Mouse (Mus musculus) intestine, postnatal 0 days (tissue): Measurements from ENCODE around the gene Rab37. TPM values are rescaled to one million over a fixed set of nuclear protein-coding genes. Genes with fewer than 3 reads are reported as not detected.

Experiments used
- ATAC-seq: fragments of 200-750 bp; cut with Nextera tagmentation; 2 replicates; pipeline ENCODE4 v1.8.0; 2017; ENCODE audit warnings: mild to moderate bottlenecking, moderate TSS enrichment, moderate library complexity
- H3K27ac ChIP-seq: fragments of 300-500 bp; sonication (generic); 2 replicates; pipeline ENCODE4 v1.5.1; 2014; ENCODE audit warnings: mild to moderate bottlenecking, low read depth, low read length, moderate library complexity
- H3K27me3 ChIP-seq: fragments of 300-500 bp; sonication (generic); replicated peaks from 2 replicates; pipeline ENCODE4 v1.6.1; 2014; ENCODE audit warnings: low read length, mixed read lengths; ENCODE audit not compliant: control insufficient read depth, insufficient read depth
- H3K36me3 ChIP-seq: fragments of 300-500 bp; sonication (generic); 2 replicates; pipeline ENCODE4 v1.6.1; 2014; ENCODE audit warnings: mild to moderate bottlenecking, moderate library complexity; ENCODE audit not compliant: control insufficient read depth, insufficient read depth
- H3K4me1 ChIP-seq: fragments of 300-500 bp; sonication (generic); replicated peaks from 2 replicates; pipeline ENCODE4 v1.6.1; 2014; ENCODE audit warnings: antibody characterized with exemption, low read length, mixed read lengths; ENCODE audit not compliant: control insufficient read depth, insufficient read depth
- H3K4me2 ChIP-seq: fragments of 300-500 bp; sonication (generic); replicated peaks from 2 replicates; pipeline ENCODE4 v1.6.1; 2014; ENCODE audit warnings: low read depth, mild to moderate bottlenecking, moderate library complexity
- H3K4me3 ChIP-seq: fragments of 300-500 bp; sonication (generic); 2 replicates; pipeline ENCODE4 v1.5.1; 2014; ENCODE audit warnings: low read depth, low read length
- H3K9ac ChIP-seq: fragments of 300-500 bp; sonication (generic); 2 replicates; pipeline ENCODE4 v1.6.1; 2014; ENCODE audit warnings: mild to moderate bottlenecking, low read depth, low read length
- H3K9me3 ChIP-seq: fragments of 300-500 bp; sonication (generic); 2 replicates; pipeline ENCODE4 v1.6.1; 2016; ENCODE audit warnings: mixed run types; ENCODE audit not compliant: control insufficient read depth
- CTCF ChIP-seq: sonication (generic); IDR thresholded peaks from 2 replicates; pipeline ENCODE4 v1.5.1; 2016; ENCODE audit warnings: low read depth, mild to moderate bottlenecking, control low read depth, antibody characterized with exemption, moderate library complexity
- WGBS: fragments of 180-500 bp; shearing (Covaris S2); extraction: QIAGEN DNeasy Blood & Tissue Kit; methylation state at CpG from one replicate; pipeline ENCODE4 v1.1.7; 2014; 5-methylcytosine and 5-hydroxymethylcytosine counted together
- polyA plus RNA-seq: library from polyadenylated mRNA; unstranded; fragments of >200 nt; fragmentation: Nextera tagmentation; extraction: Ambion mirVana; gene quantifications from 2 replicates; pipeline ENCODE4 v1.2.1, GENCODE M21; 2015

Gene Rab37
- polyA plus RNA-seq, 1 experiment from 2014 or later, result 3.7 TPM

GRCm38 (mm10) chr11:115172825-115173287, 81.6 kb downstream of the Rab37 start:
- Histone ChIP-seq H3K4me2 (peak overlapping the region; percentile 45), H3K4me3 (no peak overlapping the region), H3K36me3 (peaks cover 20% of the 10 kb centered on the region; the same call in 1 of the 2 replicates), H3K27ac (peak overlapping the region; percentile 77), H3K4me1 (peaks cover 35% of the 10 kb centered on the region), H3K27me3 (no peaks in the 10 kb centered on the region), H3K9me3 (no peaks in the 10 kb centered on the region), H3K9ac (0 out of 2 replicates have a peak overlapping the region, but pooled peaks have one; percentile 22)
- TF ChIP-seq CTCF, result no peak
- peak; percentile 20; the same call in 1 of the 2 replicates for ATAC-seq
- 37% methylated on average over 4 of the region's 4 CpGs for whole genome bisulfite sequencing

- peak overlapping the region; percentile 77 for H3K27ac ChIP-seq
- peak; percentile 23; the same call in 1 of the 2 replicates for ATAC-seq
- no peak overlapping the region for H3K4me3 ChIP-seq
- H3K9ac ChIP-seq, result 0 out of 2 replicates have a peak overlapping the region, but pooled peaks have one; percentile 34
- 13% methylated on average over 16 of the region's 16 CpGs for WGBS
- peak overlapping the region; percentile 45 for H3K4me2 ChIP-seq
- peaks cover 35% of the 10 kb centered on the region for H3K4me1 ChIP-seq
- peaks cover 25% of the 10 kb centered on the region; the same call in 1 of the 2 replicates for H3K36me3 ChIP-seq
- H3K9me3 ChIP-seq, result no peaks in the 10 kb centered on the region
- no peak for TF ChIP-seq CTCF
- H3K27me3 ChIP-seq, result no peaks in the 10 kb centered on the region
Measured at GRCm38 (mm10) chr11:115173549-115174339, 82.5 kb downstream of the Rab37 start.

- Histone ChIP-seq H3K9me3 (no peaks in the 10 kb centered on the region), H3K36me3 (peaks cover 45% of the 10 kb centered on the region; the same call in 1 of the 2 replicates), H3K27me3 (no peaks in the 10 kb centered on the region), H3K27ac (peak overlapping the region; percentile 94), H3K4me3 (no peak overlapping the region), H3K4me1 (peaks cover 37% of the 10 kb centered on the region), H3K4me2 (peak overlapping the region; percentile 63), H3K9ac (0 out of 2 replicates have a peak overlapping the region, but pooled peaks have one; percentile 31)
- no peak for ATAC-seq
- WGBS, result 58% methylated on average over 24 of the region's 24 CpGs
- no peak for TF ChIP-seq CTCF
Measured at GRCm38 (mm10) chr11:115176399-115177190, 85.4 kb downstream of the Rab37 start.

- ATAC-seq, result peak; percentile 78
- Histone ChIP-seq H3K9ac (peak overlapping the region; percentile 48; the same call in 1 of the 2 replicates), H3K36me3 (peaks cover 45% of the 10 kb centered on the region; the same call in 1 of the 2 replicates), H3K27ac (peak overlapping the region; percentile 94), H3K4me2 (peak overlapping the region; percentile 63), H3K27me3 (no peaks in the 10 kb centered on the region), H3K4me1 (peaks cover 34% of the 10 kb centered on the region), H3K4me3 (peak overlapping the region; percentile 23; the same call in 1 of the 2 replicates), H3K9me3 (no peaks in the 10 kb centered on the region)
- TF ChIP-seq CTCF, result no peak
- 15% methylated on average over 10 of the region's 10 CpGs for WGBS
Measured at GRCm38 (mm10) chr11:115177559-115178195, 86.4 kb downstream of the Rab37 start.

GRCm38 (mm10) chr11:115178766-115179165, 87.5 kb downstream of the Rab37 start:
- H3K36me3 ChIP-seq, result peaks cover 45% of the 10 kb centered on the region; the same call in 1 of the 2 replicates

More at GRCm38 (mm10) chr11:115178766-115179165, 87.5 kb downstream of the Rab37 start:
- peak overlapping the region; percentile 50 for H3K27ac ChIP-seq
- no peaks in the 10 kb centered on the region for H3K27me3 ChIP-seq
- TF ChIP-seq CTCF, result no peak
- H3K9me3 ChIP-seq, result no peaks in the 10 kb centered on the region
- H3K4me3 ChIP-seq, result no peak overlapping the region
- WGBS, result 26% methylated on average over 2 of the region's 2 CpGs
- 0 out of 2 replicates have a peak overlapping the region, but pooled peaks have one; percentile 7 for H3K9ac ChIP-seq
- peaks cover 24% of the 10 kb centered on the region for H3K4me1 ChIP-seq
- H3K4me2 ChIP-seq, result peak overlapping the region; percentile 30; the same call in 1 of the 2 replicates
- ATAC-seq, result no peak
